Mouse (Mus musculus) urinary bladder, postnatal 0 days (tissue): Measurements from ENCODE around the gene Pdcd5. TPM values are rescaled to one million over a fixed set of nuclear protein-coding genes. Genes with fewer than 3 reads are reported as not detected.

Experiments
- polyA plus RNA-seq: library from polyadenylated mRNA; unstranded; fragments of >200 nt; fragmentation: Nextera tagmentation; extraction: Ambion mirVana; gene quantifications from 2 replicates; pipeline ENCODE4 v1.2.1, GENCODE M21; 2015

Pdcd5 gene
- polyA plus RNA-seq: 218 and 223 TPM in 2 replicates

GRCm38 (mm10) chr7:35647101-35647698, at the start of gene Pdcd5:
Gene Pdcd5 (minus strand): TSS chr7:35647521.

Other genes starting within 250 kb of the Pdcd5 start
- 0.10 TPM in 1 of 2 replicates, not detected in the other for gene Slc7a9, start 198.7 kb downstream of the Pdcd5 start, polyA plus RNA-seq
- gene Tdrd12, start 109.8 kb downstream of the Pdcd5 start, polyA plus RNA-seq: 0.04 and 0.10 TPM in 2 replicates
- gene Nudt19, start 91.2 kb downstream of the Pdcd5 start, polyA plus RNA-seq: 40.2 and 40.9 TPM in 2 replicates
- 0.17 and 0.29 TPM in 2 replicates for gene Rgs9bp, start 61.9 kb downstream of the Pdcd5 start, polyA plus RNA-seq
- 22.1 and 27.3 TPM in 2 replicates for gene Ankrd27, start 61.3 kb downstream of the Pdcd5 start, polyA plus RNA-seq
- gene Dpy19l3, start 106.9 kb upstream of the Pdcd5 start, polyA plus RNA-seq: 23.1 and 25.1 TPM in 2 replicates
- 7.3 and 9.0 TPM in 2 replicates for gene Zfp507, start 155.5 kb upstream of the Pdcd5 start, polyA plus RNA-seq